Mouse (Mus musculus) kidney, postnatal 0 days (tissue): ENCODE results near the gene Pla2g2c. TPM values are rescaled to one million over a fixed set of nuclear protein-coding genes. Genes with fewer than 3 reads are reported as not detected.

ENCODE experiments used
- ATAC-seq: fragments of 200-750 bp; cut with Nextera tagmentation; replicated peaks from 2 replicates; pipeline ENCODE4 v1.8.0; 2017; ENCODE audit warnings: low read depth, moderate number of reproducible peaks, moderate TSS enrichment, moderate library complexity; ENCODE audit not compliant: low FRiP score
- DNase-seq: peaks from one replicate; pipeline ENCODE4 v3.0.0-alpha.2; 2016; ENCODE audit warnings: low spot score
- H3K27ac ChIP-seq: fragments of 300-500 bp; sonication (generic); 2 replicates; pipeline ENCODE4 v1.5.1; 2014; ENCODE audit warnings: mild to moderate bottlenecking
- H3K27me3 ChIP-seq: fragments of 300-500 bp; sonication (generic); 2 replicates; pipeline ENCODE4 v1.6.1; 2014; ENCODE audit warnings: low read length, mixed read lengths; ENCODE audit not compliant: insufficient read depth
- H3K36me3 ChIP-seq: fragments of 300-500 bp; sonication (generic); 2 replicates; pipeline ENCODE4 v1.6.1; 2014; ENCODE audit warnings: low read length, mixed read lengths; ENCODE audit not compliant: insufficient read depth
- H3K4me1 ChIP-seq: fragments of 300-500 bp; sonication (generic); replicated peaks from 2 replicates; pipeline ENCODE4 v1.6.1; 2014; ENCODE audit warnings: antibody characterized with exemption, low read length, mixed read lengths; ENCODE audit not compliant: insufficient read depth
- H3K4me2 ChIP-seq: fragments of 300-500 bp; sonication (generic); 2 replicates; pipeline ENCODE4 v1.6.1; 2014; ENCODE audit warnings: mild to moderate bottlenecking, low read length, moderate library complexity, mixed read lengths
- H3K4me3 ChIP-seq: fragments of 300-500 bp; sonication (generic); replicated peaks from 2 replicates; pipeline ENCODE4 v1.5.1; 2014; ENCODE audit warnings: low read depth, low read length
- H3K9ac ChIP-seq: fragments of 300-500 bp; sonication (generic); 2 replicates; pipeline ENCODE4 v1.6.1; 2014; ENCODE audit warnings: low read depth, low read length
- H3K9me3 ChIP-seq: fragments of 300-500 bp; sonication (generic); replicated peaks from 2 replicates; pipeline ENCODE4 v1.6.1; 2016; ENCODE audit warnings: low read length, inconsistent platforms, mixed read lengths
- CTCF ChIP-seq: IDR thresholded peaks from 2 replicates; pipeline ENCODE4 v1.5.1; 2016; ENCODE audit warnings: antibody characterized with exemption, low read depth, mild to moderate bottlenecking, moderate library complexity
- WGBS: fragments of 180-500 bp; shearing (Covaris S2); extraction: QIAGEN DNeasy Blood & Tissue Kit; methylation state at CpG from one replicate; pipeline ENCODE4 v1.1.7; 2014; 5-methylcytosine and 5-hydroxymethylcytosine counted together
- polyA plus RNA-seq: library from polyadenylated mRNA; unstranded; fragments of >200 nt; fragmentation: Nextera tagmentation; extraction: Ambion mirVana; gene quantifications from 2 replicates; pipeline ENCODE4 v1.2.1, GENCODE M21; 2015

The Pla2g2c gene
- polyA plus RNA-seq, 1 experiment from 2014 or later, result 0.86 TPM

GRCm38 (mm10) chr4:138754432-138754831 is 29.8 kb downstream of the Pla2g2c start:
- no peak for ATAC-seq
- Histone ChIP-seq H3K9me3 (no peaks in the 10 kb centered on the region), H3K4me1 (no peaks in the 10 kb centered on the region), H3K9ac (no peak overlapping the region), H3K4me3 (no peak overlapping the region), H3K27me3 (no peaks in the 10 kb centered on the region), H3K36me3 (no peaks in the 10 kb centered on the region), H3K27ac (no peak overlapping the region), H3K4me2 (no peak overlapping the region)
- DNase-seq, result no peak
- no peak for TF ChIP-seq CTCF
- 77% methylated on average over 9 of the region's 9 CpGs for WGBS

- 74% methylated on average over 4 of the region's 4 CpGs for WGBS
- no peaks in the 10 kb centered on the region for H3K27me3 ChIP-seq
- no peaks in the 10 kb centered on the region for H3K36me3 ChIP-seq
- H3K4me3 ChIP-seq, result no peak overlapping the region
- H3K9ac ChIP-seq, result no peak overlapping the region
- no peaks in the 10 kb centered on the region for H3K9me3 ChIP-seq
- no peak for DNase-seq
- H3K4me2 ChIP-seq, result no peak overlapping the region
- no peak for ATAC-seq
- H3K4me1 ChIP-seq, result no peaks in the 10 kb centered on the region
- no peak overlapping the region for H3K27ac ChIP-seq
- TF ChIP-seq CTCF, result no peak
Measured at GRCm38 (mm10) chr4:138755439-138755838, 30.8 kb downstream of the Pla2g2c start.

GRCm38 (mm10) chr4:138755983-138756382 is 31.4 kb downstream of the Pla2g2c start:
- Histone ChIP-seq H3K27ac (no peak overlapping the region), H3K4me3 (no peak overlapping the region), H3K9ac (no peak overlapping the region), H3K4me1 (no peaks in the 10 kb centered on the region), H3K27me3 (no peaks in the 10 kb centered on the region), H3K4me2 (no peak overlapping the region), H3K36me3 (no peaks in the 10 kb centered on the region), H3K9me3 (no peaks in the 10 kb centered on the region)
- DNase-seq, result no peak
- ATAC-seq, result no peak
- 85% methylated on average over 11 of the region's 11 CpGs for WGBS
- TF ChIP-seq CTCF, result no peak

DNA sequence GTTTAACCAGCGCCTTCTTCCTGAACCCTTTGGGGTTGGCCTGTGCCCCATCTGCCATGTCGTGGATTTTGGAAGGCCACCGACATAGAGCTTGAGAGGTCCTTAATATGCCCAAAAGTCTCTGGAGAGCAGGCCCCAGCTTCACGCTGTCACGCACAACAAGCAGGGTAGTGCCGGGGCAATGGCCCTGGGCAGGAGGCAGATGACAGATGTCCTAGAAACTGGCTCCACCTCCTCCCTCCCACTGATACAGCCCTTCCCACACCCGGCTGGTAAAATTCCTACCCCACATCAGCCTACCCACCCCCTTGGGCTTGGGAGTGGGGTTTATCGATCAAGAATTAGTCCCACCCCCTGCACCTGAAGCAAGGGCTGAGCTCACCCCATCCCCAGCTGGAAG is 32.8 kb downstream of the Pla2g2c start, which contains the start of gene Pla2g2f:
Gene Pla2g2f, minus strand, starts transcription at position 211 of the 400 bp plus-strand sequence.
- H3K27me3 ChIP-seq, result no peaks in the 10 kb centered on the region
- no peak within 1 kb of the TSS for H3K27ac ChIP-seq
- no peak within 1 kb of the TSS for H3K4me3 ChIP-seq
- no peaks in the 10 kb centered on the region for H3K9me3 ChIP-seq
- DNase-seq, result no peak
- 59% methylated on average over 8 of the region's 8 CpGs for WGBS
- H3K4me1 ChIP-seq, result no peaks in the 10 kb centered on the region
- no peak for TF ChIP-seq CTCF
- H3K36me3 ChIP-seq, result no peaks in the 10 kb centered on the region
- ATAC-seq, result no peak
- H3K9ac ChIP-seq, result no peak within 1 kb of the TSS
- no peak within 1 kb of the TSS for H3K4me2 ChIP-seq

DNA sequence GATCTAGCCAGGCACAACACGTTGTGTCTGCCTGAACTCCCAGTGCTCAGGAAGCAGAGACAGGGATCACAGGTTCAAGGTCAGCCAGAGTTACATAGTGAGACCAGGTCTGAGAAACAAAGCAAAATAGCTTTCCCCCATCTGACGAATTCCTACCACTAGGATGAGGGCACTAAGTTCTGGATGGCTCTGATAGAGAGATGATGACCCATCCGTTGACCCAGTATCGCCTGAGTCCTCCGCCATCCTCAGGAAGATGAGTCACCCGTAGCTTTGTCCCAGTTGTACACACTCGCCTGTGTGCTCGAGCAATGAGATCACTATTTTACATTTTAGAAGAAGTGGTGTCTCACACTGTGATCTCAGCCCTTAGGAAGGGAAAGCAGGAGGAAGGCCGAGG is 37.7 kb downstream of the Pla2g2c start:
- WGBS, result 64% methylated on average over 9 of the region's 9 CpGs
- H3K9me3 ChIP-seq, result no peaks in the 10 kb centered on the region
- ATAC-seq, result no peak
- DNase-seq, result no peak
- H3K36me3 ChIP-seq, result no peaks in the 10 kb centered on the region
- H3K4me2 ChIP-seq, result no peak overlapping the region
- no peak overlapping the region for H3K9ac ChIP-seq
- no peak overlapping the region for H3K4me3 ChIP-seq
- TF ChIP-seq CTCF, result no peak
- H3K27ac ChIP-seq, result no peak overlapping the region
- no peaks in the 10 kb centered on the region for H3K27me3 ChIP-seq
- no peaks in the 10 kb centered on the region for H3K4me1 ChIP-seq

GRCm38 (mm10) chr4:138771970-138772369 is 47.4 kb downstream of the Pla2g2c start:
- H3K4me2 ChIP-seq, result no peak overlapping the region
- no peaks in the 10 kb centered on the region for H3K9me3 ChIP-seq
- WGBS, result 81% methylated on average over 10 of the region's 10 CpGs
- H3K9ac ChIP-seq, result no peak overlapping the region
- H3K27ac ChIP-seq, result no peak overlapping the region
- H3K4me1 ChIP-seq, result no peaks in the 10 kb centered on the region
- no peak for TF ChIP-seq CTCF
- DNase-seq, result no peak
- no peak overlapping the region for H3K4me3 ChIP-seq
- no peak for ATAC-seq
- no peaks in the 10 kb centered on the region for H3K27me3 ChIP-seq
- H3K36me3 ChIP-seq, result no peaks in the 10 kb centered on the region

GRCm38 (mm10) chr4:138772386-138772785 is 47.8 kb downstream of the Pla2g2c start:
- WGBS, result 73% methylated on average over 5 of the region's 5 CpGs
- no peaks in the 10 kb centered on the region for H3K36me3 ChIP-seq

More at GRCm38 (mm10) chr4:138772386-138772785, 47.8 kb downstream of the Pla2g2c start:
- H3K4me2 ChIP-seq, result no peak overlapping the region
- H3K9ac ChIP-seq, result no peak overlapping the region
- no peak overlapping the region for H3K4me3 ChIP-seq
- TF ChIP-seq CTCF, result no peak
- no peaks in the 10 kb centered on the region for H3K9me3 ChIP-seq
- DNase-seq, result no peak
- no peak overlapping the region for H3K27ac ChIP-seq
- no peaks in the 10 kb centered on the region for H3K27me3 ChIP-seq
- no peaks in the 10 kb centered on the region for H3K4me1 ChIP-seq
- no peak for ATAC-seq
